ENCODE assay signal across 19 mouse cellular contexts in genomic region chr19:10479541-10479940, GRCm38 (mm10). TPM values are rescaled to one million over a fixed set of nuclear protein-coding genes. Genes with fewer than 3 reads are reported as not detected.
"Had no signal": no experiment of that assay in that cellular context is flagged by ENCODE, and none has a peak within 500 bp of the region (broad histone marks: within the 10 kb centered on the region; RNA-seq: fewer than 3 reads in every experiment).

No protein-coding gene starts in this region.

- ATAC-seq: liver, embryonic 12.5 days; lung, postnatal 0 days; midbrain, embryonic 13.5 days; midbrain, embryonic 15.5 days had no signal

- H3K27me3 ChIP-seq: lung, embryonic 15.5 days; midbrain, embryonic 15.5 days; neural tube, embryonic 12.5 days had no signal

- H3K9ac ChIP-seq: liver, embryonic 12.5 days; liver, embryonic 14.5 days; lung, embryonic 15.5 days; midbrain, embryonic 13.5 days; midbrain, embryonic 15.5 days; neural tube, embryonic 12.5 days had no signal

- H3K9me3 ChIP-seq: liver, embryonic 12.5 days; lung, embryonic 15.5 days; megakaryocyte, embryonic 14.5 days; midbrain, embryonic 13.5 days; midbrain, embryonic 15.5 days; neural tube, embryonic 12.5 days had no signal

- H3K4me1 ChIP-seq: liver, embryonic 12.5 days had no signal

- H3K4me2 ChIP-seq: liver, embryonic 12.5 days; lung, embryonic 15.5 days; midbrain, embryonic 11.5 days; midbrain, embryonic 13.5 days; midbrain, embryonic 15.5 days; neural tube, embryonic 12.5 days had no signal

- H3K4me3 ChIP-seq: liver, embryonic 12.5 days; lung, embryonic 15.5 days; megakaryocyte, embryonic 14.5 days; midbrain, embryonic 13.5 days; midbrain, embryonic 15.5 days; neural tube, embryonic 12.5 days had no signal

- H3K27ac ChIP-seq: liver, embryonic 12.5 days; liver, embryonic 14.5 days; lung, embryonic 15.5 days; macrophage; midbrain, embryonic 13.5 days; midbrain, embryonic 15.5 days; neural tube, embryonic 12.5 days had no signal

- H3K36me3 ChIP-seq: liver, embryonic 12.5 days; lung, embryonic 15.5 days; midbrain, embryonic 13.5 days; midbrain, embryonic 15.5 days; neural tube, embryonic 12.5 days had no signal

- DNase-seq: lung, adult 2 months; lung, postnatal 14 days; lung, postnatal 36 days; right cerebral cortex, postnatal 25 days; right cerebral cortex, postnatal 4 days; spleen, adult 18-20 months had no signal

RNA-seq across cellular contexts. Expression of gene Ppp1r32, which starts 3.2 kb away (rescaled TPM):
- total RNA-seq: megakaryocyte progenitor cell, adult 5-6 weeks had no signal
- polyA plus RNA-seq: liver, embryonic 12.5 days; liver, embryonic 16.5 days; macrophage; neural tube, embryonic 12.5 days had no signal

RNA-seq across cellular contexts. Expression of gene Lrrc10b, which starts 22.3 kb away (rescaled TPM):
- total RNA-seq: megakaryocyte progenitor cell, adult 5-6 weeks; monocyte, adult 5-6 weeks had no signal
- polyA plus RNA-seq: liver, embryonic 16.5 days had no signal
